ENCODE assay signal across 14 mouse cellular contexts in genomic region chr7:83734671-83735082, GRCm38 (mm10).
"Had no signal": no experiment of that assay in that cellular context is flagged by ENCODE, and none has a peak within 500 bp of the region (broad histone marks: within the 10 kb centered on the region; RNA-seq: fewer than 3 reads in every experiment).

No protein-coding gene starts in this region.

- H3K27me3 ChIP-seq: limb, embryonic 15.5 days; liver, embryonic 12.5 days; midbrain, embryonic 13.5 days; neural tube, embryonic 15.5 days had no signal

- H3K4me1 ChIP-seq: liver, embryonic 12.5 days; midbrain, embryonic 13.5 days; neural tube, embryonic 15.5 days had no signal

- ATAC-seq: liver, embryonic 12.5 days; midbrain, embryonic 13.5 days had no signal

- H3K36me3 ChIP-seq: limb, embryonic 15.5 days; liver, embryonic 12.5 days; midbrain, embryonic 13.5 days; neural tube, embryonic 15.5 days had no signal

- H3K9me3 ChIP-seq: limb, embryonic 15.5 days; liver, embryonic 12.5 days; midbrain, embryonic 13.5 days; neural tube, embryonic 15.5 days had no signal

- DNase-seq: kidney, postnatal 25 days; lung, embryonic 14.5 days; lung, postnatal 10 days; lung, postnatal 4 days; right cerebral cortex, adult 18-20 months; thymus, postnatal 4 days had no signal

- H3K4me2 ChIP-seq: limb, embryonic 15.5 days; liver, embryonic 12.5 days; lung, embryonic 14.5 days; midbrain, embryonic 13.5 days; neural tube, embryonic 15.5 days had no signal

- H3K4me3 ChIP-seq: left cerebral cortex, adult 2 months; limb, embryonic 15.5 days; liver, embryonic 12.5 days; megakaryocyte, embryonic 14.5 days; midbrain, embryonic 13.5 days; myocyte; neural tube, embryonic 15.5 days had no signal

- H3K9ac ChIP-seq: limb, embryonic 15.5 days; liver, embryonic 12.5 days; lung, embryonic 14.5 days; midbrain, embryonic 13.5 days; neural tube, embryonic 15.5 days had no signal

- H3K27ac ChIP-seq: left cerebral cortex, adult 2 months; limb, embryonic 15.5 days; liver, embryonic 12.5 days; midbrain, embryonic 13.5 days; neural tube, embryonic 15.5 days; stomach, postnatal 0 days had no signal
